Mouse (Mus musculus) sigmoid colon, adult 10 weeks (tissue): ENCODE measurements around the gene Tpm3-rs7. TPM values are rescaled to one million over a fixed set of nuclear protein-coding genes. Genes with fewer than 3 reads are reported as not detected.

Experiments
- polyA plus RNA-seq: library from polyadenylated mRNA; stranded (reverse); fragments of 350-450 nt; fragmentation: Illumina TruSeq; extraction: RNeasy Lipid Tissue Mini Kit (QIAGEN cat#74804); gene quantifications from one replicate; pipeline ENCODE4 v1.2.3, GENCODE M21; 2014; ENCODE audit warnings: low read depth, low replicate concordance

Tpm3-rs7 gene
- polyA plus RNA-seq: 1.7 TPM

DNA sequence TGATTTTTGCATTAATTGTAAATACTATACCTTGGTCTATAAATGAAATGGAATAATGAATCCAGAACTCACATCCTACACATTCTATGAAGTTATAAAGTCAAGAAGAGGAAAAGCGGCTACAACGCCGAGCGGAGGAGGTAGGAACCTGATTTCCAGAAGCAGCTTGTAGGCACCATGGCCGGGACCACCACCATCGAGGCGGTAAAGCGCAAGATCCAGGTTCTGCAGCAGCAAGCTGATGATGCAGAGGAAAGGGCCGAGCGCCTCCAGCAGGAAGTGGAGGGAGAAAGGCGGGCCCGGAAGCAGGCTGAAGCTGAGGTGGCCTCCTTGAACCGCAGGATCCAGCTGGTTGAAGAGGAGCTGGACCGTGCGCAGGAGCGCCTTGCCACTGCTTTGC, at the start of gene Tpm3-rs7:
TSS of gene Tpm3-rs7 (plus strand) at position 110 of the 400 bp plus-strand sequence.

